Mouse (Mus musculus) limb, embryonic 12.5 days (tissue): Measurements from ENCODE around the gene Mfng. TPM values are rescaled to one million over a fixed set of nuclear protein-coding genes. Genes with fewer than 3 reads are reported as not detected.

Experiments used
- ATAC-seq: fragments of 200-750 bp; cut with Nextera tagmentation; 2 replicates; pipeline ENCODE4 v1.8.0; 2017; ENCODE audit warnings: low read depth, moderate TSS enrichment; ENCODE audit not compliant: insufficient number of reproducible peaks, insufficient read depth, low FRiP score, low TSS enrichment
- H3K27ac ChIP-seq: fragments of 300-500 bp; sonication (generic); 2 replicates; pipeline ENCODE4 v1.5.1; 2016; ENCODE audit warnings: mild to moderate bottlenecking, moderate library complexity
- H3K27me3 ChIP-seq: fragments of 300-500 bp; sonication (generic); 2 replicates; pipeline ENCODE4 v1.6.1; 2016; ENCODE audit warnings: mild to moderate bottlenecking, moderate library complexity
- H3K36me3 ChIP-seq: fragments of 300-500 bp; sonication (generic); 2 replicates; pipeline ENCODE4 v1.6.1; 2016; ENCODE audit warnings: mild to moderate bottlenecking, moderate library complexity
- H3K4me1 ChIP-seq: fragments of 300-500 bp; sonication (generic); replicated peaks from 2 replicates; pipeline ENCODE4 v1.6.1; 2016
- H3K4me2 ChIP-seq: fragments of 300-500 bp; sonication (generic); 2 replicates; pipeline ENCODE4 v1.6.1; 2016; ENCODE audit warnings: mild to moderate bottlenecking, moderate library complexity
- H3K4me3 ChIP-seq: fragments of 300-500 bp; sonication (generic); replicated peaks from 2 replicates; pipeline ENCODE4 v1.5.1; 2016; ENCODE audit warnings: mild to moderate bottlenecking
- H3K9ac ChIP-seq: fragments of 300-500 bp; sonication (generic); replicated peaks from 2 replicates; pipeline ENCODE4 v1.6.1; 2016; ENCODE audit warnings: mild to moderate bottlenecking, moderate library complexity
- H3K9me3 ChIP-seq: fragments of 300-500 bp; sonication (generic); 2 replicates; pipeline ENCODE4 v1.6.1; 2016; ENCODE audit warnings: mild to moderate bottlenecking, moderate library complexity
- WGBS: fragments of 180-500 bp; shearing (Covaris S2); methylation state at CpG from one replicate; pipeline ENCODE4 v1.1.7; 2016; 5-methylcytosine and 5-hydroxymethylcytosine counted together
- polyA plus RNA-seq: library from polyadenylated mRNA; unstranded; fragments of >200 nt; fragmentation: Nextera tagmentation; extraction: Ambion mirVana; gene quantifications from 2 replicates; pipeline ENCODE4 v1.2.1, GENCODE M21; 2016

Mfng gene
- polyA plus RNA-seq, 1 experiment from 2014 or later = 12.1 TPM

- WGBS = 41% methylated on average over 14 of the region's 14 CpGs
- H3K9ac ChIP-seq = 0 out of 2 replicates have a peak overlapping the region, but pooled peaks have one; percentile 8
- peaks cover 25% of the 10 kb centered on the region for H3K4me1 ChIP-seq
These were observed 419 bp downstream of the Mfng start for GRCm38 (mm10) chr15:78772856-78773255.

GRCm38 (mm10) chr15:78772368-78772763 is 909 bp downstream of the Mfng start:
- H3K9ac ChIP-seq = no peak overlapping the region
- H3K36me3 ChIP-seq = no peaks in the 10 kb centered on the region
- H3K27ac ChIP-seq = no peak overlapping the region
- peaks cover 32% of the 10 kb centered on the region for H3K27me3 ChIP-seq
- peak overlapping the region; percentile 16; the same call in 1 of the 2 replicates for H3K4me3 ChIP-seq
- 53% methylated on average over 4 of the region's 4 CpGs for WGBS
- ATAC-seq = no peak
- peaks cover 25% of the 10 kb centered on the region for H3K4me1 ChIP-seq
- no peak overlapping the region for H3K4me2 ChIP-seq
- 0 out of 2 replicates have a peak, but pooled peaks cover 4% of the 10 kb centered on the region for H3K9me3 ChIP-seq

More at GRCm38 (mm10) chr15:78772856-78773255, 419 bp downstream of the Mfng start:
- 0 out of 2 replicates have a peak, but pooled peaks cover 4% of the 10 kb centered on the region for H3K9me3 ChIP-seq
- peaks cover 34% of the 10 kb centered on the region for H3K27me3 ChIP-seq
- H3K36me3 ChIP-seq = no peaks in the 10 kb centered on the region
- 0 out of 2 replicates have a peak, but pooled peaks have one; percentile 2 for ATAC-seq
- peak overlapping the region; percentile 35 for H3K4me2 ChIP-seq
- H3K27ac ChIP-seq = no peak overlapping the region
- peak overlapping the region; percentile 16 for H3K4me3 ChIP-seq

- Histone ChIP-seq H3K27ac (peak overlapping the region; percentile 20; the same call in 1 of the 2 replicates), H3K9ac (peak overlapping the region; percentile 37; the same call in 1 of the 2 replicates), H3K36me3 (no peaks in the 10 kb centered on the region), H3K4me2 (no peak overlapping the region), H3K4me1 (peaks cover 25% of the 10 kb centered on the region), H3K4me3 (no peak overlapping the region; the same call in 1 of the 2 replicates), H3K27me3 (peaks cover 32% of the 10 kb centered on the region), H3K9me3 (0 out of 2 replicates have a peak, but pooled peaks cover 4% of the 10 kb centered on the region)
- no peak for ATAC-seq
- 59% methylated on average over 19 of the region's 19 CpGs for WGBS
These were observed 1.5 kb downstream of the Mfng start for GRCm38 (mm10) chr15:78771531-78772367.

GRCm38 (mm10) chr15:78770983-78771355 is 2.3 kb downstream of the Mfng start:
- no peak for ATAC-seq
- no peak overlapping the region; the same call in 1 of the 2 replicates for H3K4me3 ChIP-seq
- peaks cover 25% of the 10 kb centered on the region for H3K4me1 ChIP-seq
- H3K9me3 ChIP-seq = 0 out of 2 replicates have a peak, but pooled peaks cover 4% of the 10 kb centered on the region
- WGBS = 59% methylated on average over 5 of the region's 5 CpGs
- no peak overlapping the region for H3K4me2 ChIP-seq
- peaks cover 32% of the 10 kb centered on the region for H3K27me3 ChIP-seq
- H3K9ac ChIP-seq = no peak overlapping the region
- H3K36me3 ChIP-seq = no peaks in the 10 kb centered on the region
- 0 out of 2 replicates have a peak overlapping the region, but pooled peaks have one; percentile 20 for H3K27ac ChIP-seq

GRCm38 (mm10) chr15:78770234-78770982 is 2.9 kb downstream of the Mfng start:
- Histone ChIP-seq H3K4me2 (no peak overlapping the region), H3K9me3 (0 out of 2 replicates have a peak, but pooled peaks cover 4% of the 10 kb centered on the region), H3K4me1 (peaks cover 25% of the 10 kb centered on the region), H3K27me3 (peaks cover 32% of the 10 kb centered on the region), H3K9ac (no peak overlapping the region), H3K27ac (no peak overlapping the region), H3K36me3 (no peaks in the 10 kb centered on the region), H3K4me3 (no peak overlapping the region)
- ATAC-seq = no peak
- 56% methylated on average over 9 of the region's 9 CpGs for WGBS

- Histone ChIP-seq H3K4me3 (no peak overlapping the region), H3K9ac (no peak overlapping the region), H3K27me3 (peaks cover 32% of the 10 kb centered on the region), H3K4me1 (peaks cover 25% of the 10 kb centered on the region), H3K9me3 (0 out of 2 replicates have a peak, but pooled peaks cover 4% of the 10 kb centered on the region), H3K27ac (no peak overlapping the region), H3K36me3 (no peaks in the 10 kb centered on the region), H3K4me2 (no peak overlapping the region)
- ATAC-seq = no peak
- WGBS = 86% methylated on average over 4 of the region's 4 CpGs
These were observed 4.2 kb downstream of the Mfng start for GRCm38 (mm10) chr15:78769064-78769463.

- H3K27me3 ChIP-seq = no peaks in the 10 kb centered on the region; the same call in none of the 2 replicates
- no peak overlapping the region for H3K27ac ChIP-seq
- no peaks in the 10 kb centered on the region for H3K36me3 ChIP-seq
- no peak overlapping the region for H3K9ac ChIP-seq
- no peak overlapping the region for H3K4me3 ChIP-seq
- H3K4me1 ChIP-seq = 0 out of 2 replicates have a peak, but pooled peaks cover 3% of the 10 kb centered on the region
- no peak for ATAC-seq
- WGBS = 78% methylated on average over 5 of the region's 5 CpGs
- no peak overlapping the region for H3K4me2 ChIP-seq
- H3K9me3 ChIP-seq = no peaks in the 10 kb centered on the region
These were observed 9.6 kb downstream of the Mfng start for GRCm38 (mm10) chr15:78763704-78764103.

GRCm38 (mm10) chr15:78763210-78763609 is 10.1 kb downstream of the Mfng start:
- no peaks in the 10 kb centered on the region for H3K36me3 ChIP-seq
- no peak overlapping the region for H3K27ac ChIP-seq
- H3K9me3 ChIP-seq = no peaks in the 10 kb centered on the region
- no peak overlapping the region for H3K9ac ChIP-seq
- ATAC-seq = no peak
- H3K4me3 ChIP-seq = no peak overlapping the region
- H3K4me1 ChIP-seq = 0 out of 2 replicates have a peak, but pooled peaks cover 3% of the 10 kb centered on the region
- no peaks in the 10 kb centered on the region; the same call in none of the 2 replicates for H3K27me3 ChIP-seq
- H3K4me2 ChIP-seq = no peak overlapping the region
- WGBS = 20% methylated on average over 9 of the region's 10 CpGs

- Histone ChIP-seq H3K4me2 (no peak overlapping the region), H3K27ac (no peak overlapping the region), H3K36me3 (no peaks in the 10 kb centered on the region), H3K9me3 (no peaks in the 10 kb centered on the region), H3K9ac (no peak overlapping the region), H3K4me1 (0 out of 2 replicates have a peak, but pooled peaks cover 3% of the 10 kb centered on the region), H3K4me3 (no peak overlapping the region), H3K27me3 (peaks cover 8% of the 10 kb centered on the region)
- WGBS = 82% methylated on average over 13 of the region's 13 CpGs
- ATAC-seq = no peak
These were observed 12.2 kb downstream of the Mfng start for GRCm38 (mm10) chr15:78761112-78761511.

GRCm38 (mm10) chr15:78758132-78758531 is 15.1 kb downstream of the Mfng start:
- no peak for ATAC-seq
- no peak overlapping the region for H3K4me2 ChIP-seq
- H3K9me3 ChIP-seq = no peaks in the 10 kb centered on the region
- H3K27ac ChIP-seq = no peak overlapping the region
- H3K36me3 ChIP-seq = no peaks in the 10 kb centered on the region
- WGBS = 86% methylated on average over 6 of the region's 6 CpGs
- H3K4me3 ChIP-seq = no peak overlapping the region
- H3K27me3 ChIP-seq = peaks cover 8% of the 10 kb centered on the region
- H3K4me1 ChIP-seq = 0 out of 2 replicates have a peak, but pooled peaks cover under 1% of the 10 kb centered on the region
- no peak overlapping the region for H3K9ac ChIP-seq
